Mouse (Mus musculus) right cerebral cortex, adult 2 months (tissue): ENCODE measurements at regions not wholly inside any gene's neighbourhood (a gene's known extent, or its start where the extent isn't known, plus 50 kb on each side); places are given as distances from the start of the nearest gene placed in this dataset.
A peak's percentile ranks its signal among the peaks of the same experiment; 100 is the strongest.

Experiments
- DNase-seq, 2 experiments: peaks; one replicate each; pipeline ENCODE4 v3.0.0; 2021 to 2022; ENCODE audit warnings: low spot score in 2 of 2

- DNase-seq = no peak
These were observed 142.5 kb downstream of the Cdc5l start for GRCm38 (mm10) chr17:45291052-45291451.

- no peak for DNase-seq
These were observed 147.8 kb downstream of the Cdc5l start for GRCm38 (mm10) chr17:45285621-45286189.

DNA sequence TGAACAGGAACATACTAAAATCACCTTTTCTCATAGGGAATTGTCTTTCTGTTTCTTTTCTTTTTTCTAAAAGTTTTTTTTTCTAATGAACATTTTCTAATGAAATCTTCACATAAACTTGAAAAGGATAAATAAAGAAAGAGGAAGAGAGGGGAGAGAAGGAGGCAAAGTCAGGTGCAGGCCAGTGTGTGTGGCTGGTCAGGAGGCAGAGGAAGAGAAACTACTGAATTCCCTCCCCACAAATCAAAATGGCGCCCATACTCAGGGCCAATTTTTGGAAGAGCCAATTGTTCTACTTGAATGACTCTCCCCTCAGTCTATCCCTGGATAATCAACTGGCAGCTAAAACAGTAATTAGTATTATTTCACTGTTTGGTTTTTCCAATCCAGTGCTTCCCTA lies 152.0 kb downstream of the Cdc5l start:
- no peak for DNase-seq

- no peak for DNase-seq
These were observed 153.7 kb downstream of the Cdc5l start for GRCm38 (mm10) chr17:45279811-45280205.

DNA sequence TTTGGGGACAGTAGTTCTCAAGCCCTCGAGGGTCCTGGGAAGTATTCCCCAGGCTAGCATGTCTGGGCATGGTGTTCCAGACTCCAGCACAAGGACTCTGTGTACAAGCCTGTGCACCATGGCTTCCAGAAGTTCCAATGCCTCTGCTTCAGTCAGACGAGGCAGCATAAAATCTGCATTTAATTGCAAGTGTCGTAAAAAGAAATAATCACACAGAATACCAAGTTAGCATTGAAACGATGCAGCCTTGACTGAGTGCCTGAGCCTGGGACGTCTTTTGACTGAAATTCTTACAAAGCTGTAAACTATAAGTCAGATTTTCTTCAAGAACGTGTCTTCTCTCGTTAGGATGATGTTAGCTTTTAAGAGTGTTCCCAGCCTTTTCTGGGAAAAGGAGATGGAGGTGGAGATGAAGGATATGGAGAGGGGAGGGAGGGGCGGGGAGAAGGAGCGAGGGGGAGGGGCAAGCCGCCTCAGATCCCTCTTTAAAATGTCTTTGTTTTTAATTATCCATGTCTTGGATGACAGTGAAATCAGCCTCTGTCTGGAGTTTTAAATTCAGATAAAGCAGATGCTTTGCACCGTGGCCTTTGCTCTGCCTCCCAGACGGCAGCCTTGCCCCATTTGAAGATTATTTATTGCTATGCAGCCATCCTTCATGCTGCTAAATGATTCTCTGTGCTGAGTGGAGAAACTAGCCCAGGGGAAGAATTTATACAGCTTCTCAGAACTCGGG lies 154.3 kb downstream of the Cdc5l start:
- DNase-seq = no peak

DNA sequence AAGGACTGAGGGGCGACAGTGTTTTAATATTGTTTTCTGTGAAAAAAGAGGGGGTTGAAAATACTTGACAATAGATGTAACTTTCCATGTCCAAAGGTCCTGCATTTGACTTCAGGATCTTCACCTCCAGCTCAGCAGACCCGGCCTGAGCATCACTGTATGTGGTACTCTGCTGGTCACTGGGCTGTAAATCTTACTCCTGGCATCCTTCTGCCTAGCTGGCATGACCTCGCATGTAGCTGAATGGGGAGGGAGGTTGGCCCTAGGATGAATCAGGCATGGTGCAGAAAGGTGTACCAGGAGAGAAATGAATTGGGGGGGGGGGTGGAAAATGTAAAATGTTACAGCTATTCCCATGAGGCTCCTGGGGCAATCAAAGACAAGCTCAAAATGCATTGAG lies 156.0 kb downstream of the Cdc5l start:
- DNase-seq = no peak

GRCm38 (mm10) chr17:45276686-45277405 lies 156.7 kb downstream of the Cdc5l start:
- no peak for DNase-seq

- DNase-seq = no peak
These were observed 158.6 kb downstream of the Cdc5l start for GRCm38 (mm10) chr17:45274894-45275293.

DNA sequence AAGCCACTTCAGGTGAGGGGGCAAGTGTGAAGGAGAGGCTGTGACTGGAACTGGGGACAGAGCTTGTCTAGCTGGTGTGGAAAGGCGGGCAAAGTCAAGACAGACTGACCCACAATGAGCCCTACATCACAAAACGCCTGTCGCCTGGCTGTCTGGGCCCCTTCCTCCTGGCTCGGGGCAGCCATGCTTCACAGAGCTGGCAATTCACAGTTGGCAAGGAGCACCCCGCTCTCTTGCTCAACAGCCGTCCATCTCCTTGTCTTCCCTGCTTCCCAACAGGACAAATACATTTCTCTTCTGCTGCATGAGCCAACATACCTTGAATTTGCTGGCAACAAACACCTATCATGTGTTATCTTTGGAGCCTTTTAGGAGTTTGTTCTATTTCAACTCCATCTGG lies 166.8 kb downstream of the Cdc5l start:
- no peak for DNase-seq

- DNase-seq = no peak
These were observed 167.9 kb downstream of the Cdc5l start for GRCm38 (mm10) chr17:45265587-45265986.

DNA sequence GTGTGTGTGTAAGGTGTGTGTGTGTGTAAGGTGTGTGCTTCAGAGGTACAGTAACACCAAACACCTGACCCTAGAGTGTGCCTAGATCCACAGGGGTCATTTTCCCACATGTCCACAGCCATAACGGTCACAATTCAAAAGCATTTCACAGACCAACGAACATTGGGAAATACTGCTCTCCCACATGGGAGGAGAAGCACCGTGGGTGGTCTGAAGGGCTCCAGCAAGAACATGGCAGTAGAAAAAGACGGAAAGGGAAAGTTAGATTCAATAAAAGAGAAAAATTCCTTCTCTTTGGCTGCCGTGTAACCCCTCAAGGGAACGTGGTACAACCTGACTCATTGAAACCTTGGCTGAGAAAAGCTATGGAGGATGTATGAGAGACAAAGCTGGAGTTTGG lies 169.1 kb downstream of the Cdc5l start:
- no peak for DNase-seq

GRCm38 (mm10) chr17:45260421-45260820 lies 173.1 kb downstream of the Cdc5l start:
- no peak for DNase-seq

DNA sequence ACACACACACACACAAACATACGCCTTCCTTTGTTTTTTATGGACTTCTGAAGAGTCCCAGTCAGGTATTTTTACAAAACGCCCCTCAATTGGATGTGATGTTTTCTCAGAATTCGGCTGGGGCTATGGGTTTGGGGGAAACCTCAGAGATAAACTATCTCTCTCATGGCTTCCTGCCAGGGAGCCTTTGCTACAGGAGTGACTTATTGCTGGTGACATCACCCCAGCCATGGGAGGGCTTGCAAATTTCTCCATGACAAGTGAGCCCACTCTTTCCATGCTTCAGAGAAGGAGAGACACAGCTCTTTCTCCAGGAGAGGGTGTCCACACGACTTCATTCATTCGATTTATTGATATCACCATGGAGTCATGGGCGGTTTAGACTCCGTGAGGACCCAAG lies 175.5 kb downstream of the Cdc5l start:
- DNase-seq = no peak

GRCm38 (mm10) chr17:45252593-45253230 lies 180.8 kb downstream of the Cdc5l start:
- no peak for DNase-seq

DNA sequence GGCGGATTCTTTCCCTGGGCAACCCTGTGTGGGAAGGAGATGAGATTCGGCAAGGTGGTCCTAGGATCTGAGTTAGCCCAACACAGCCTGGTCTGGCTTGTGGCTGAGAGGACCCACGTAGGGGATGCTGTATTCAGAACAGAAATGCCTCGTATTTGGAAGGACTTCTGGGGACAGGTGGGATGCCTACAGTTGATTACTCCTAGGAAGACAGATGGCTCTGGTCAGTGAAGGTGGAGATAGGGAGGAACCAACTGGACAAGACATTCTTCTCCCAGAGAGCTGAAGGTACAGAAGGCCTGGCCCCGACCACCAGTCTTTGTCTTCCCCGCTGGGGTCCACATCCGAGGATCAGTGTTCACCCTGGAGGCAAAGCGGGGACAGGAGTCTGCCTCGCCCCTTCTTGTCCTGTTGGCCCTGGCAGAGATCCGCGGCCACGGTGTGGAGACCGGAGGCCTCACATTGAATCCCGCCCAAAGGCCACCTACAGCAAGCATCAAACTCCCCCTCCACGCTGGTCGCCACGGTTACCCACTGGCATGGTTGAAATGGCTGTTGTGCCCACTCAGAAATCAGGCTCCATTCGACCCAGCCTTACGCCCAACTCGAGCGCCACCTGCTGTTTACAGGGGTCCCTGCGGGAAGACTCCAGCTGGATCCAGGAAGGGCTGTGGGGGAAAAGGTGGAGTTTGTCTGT lies 182.4 kb downstream of the Cdc5l start:
- peak; percentile 80 to 86 for DNase-seq

- no peak for DNase-seq
These were observed 183.1 kb downstream of the Cdc5l start for GRCm38 (mm10) chr17:45250450-45250849.

DNA sequence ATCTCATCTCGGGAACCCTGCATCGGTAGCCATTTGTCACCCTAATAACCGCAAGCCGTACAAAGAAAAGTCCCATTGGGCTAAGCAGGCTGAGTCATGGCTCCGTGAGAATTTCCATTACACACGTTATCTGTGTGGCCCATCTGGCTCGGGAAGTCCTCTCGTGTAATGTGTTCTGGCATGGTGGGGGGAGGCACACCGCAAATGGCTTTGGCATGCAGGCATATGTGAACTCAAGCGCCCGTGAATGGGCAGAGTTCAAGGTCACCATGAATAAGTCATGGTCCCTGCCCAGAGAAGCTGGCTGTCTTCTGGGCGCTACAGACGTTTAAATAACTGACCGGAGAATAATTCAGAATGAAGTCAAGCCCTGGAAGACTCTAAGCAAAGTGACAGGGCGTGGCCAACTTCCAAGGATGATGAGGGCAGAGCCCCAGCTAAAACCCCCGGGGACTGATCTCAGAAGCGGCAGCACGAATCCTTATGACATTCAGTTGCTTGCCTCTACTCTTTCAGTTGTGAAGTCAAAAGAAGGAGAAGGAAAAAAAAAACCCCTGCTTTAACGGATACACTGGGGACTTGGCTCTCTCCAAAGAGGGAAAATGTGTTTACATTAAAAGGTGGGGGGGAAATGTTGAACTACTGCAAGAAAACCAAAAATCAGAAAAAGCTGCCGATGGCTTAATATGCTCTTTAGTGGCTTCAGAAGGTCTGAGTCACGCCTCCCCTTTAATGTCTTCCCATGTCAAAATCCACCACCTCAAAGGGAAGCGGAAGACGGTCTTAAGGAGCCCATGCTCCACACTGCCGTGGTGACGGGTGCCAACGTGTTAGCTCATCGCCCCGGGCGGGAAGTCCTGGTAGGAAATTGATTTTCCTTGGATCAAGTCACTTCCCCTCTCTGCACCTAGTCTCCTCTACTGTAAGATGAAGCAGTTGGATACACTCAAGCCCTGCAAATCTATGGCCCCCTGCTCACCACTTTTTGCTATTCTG lies 186.1 kb downstream of the Cdc5l start:
- DNase-seq = no peak

GRCm38 (mm10) chr17:45244870-45245269 lies 188.7 kb downstream of the Cdc5l start:
- no peak for DNase-seq

GRCm38 (mm10) chr17:45243103-45243502 lies 190.4 kb downstream of the Cdc5l start:
- DNase-seq = no peak

DNA sequence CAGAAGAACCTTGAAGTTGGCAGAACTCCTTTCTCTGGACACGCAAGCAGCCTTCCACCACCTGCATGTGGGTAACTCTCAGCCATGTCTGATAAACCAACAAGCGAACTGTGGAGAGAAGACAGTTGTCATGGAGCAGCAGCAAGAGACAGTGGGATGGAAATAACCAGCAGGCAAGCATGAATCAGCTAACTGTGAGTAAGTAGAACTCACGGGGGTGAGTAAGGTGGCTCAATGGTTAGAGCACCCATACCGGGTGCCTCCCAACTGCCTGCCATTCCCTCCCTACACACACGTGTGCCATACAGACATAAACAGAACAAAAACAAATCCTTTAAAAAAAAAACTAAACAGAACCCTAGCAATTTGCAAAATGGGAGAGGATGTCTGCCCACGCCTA lies 191.5 kb downstream of the Cdc5l start:
- DNase-seq = peak; percentile 47 to 59
